Mouse (Mus musculus): ENCODE data around the gene Tefm. TPM values are rescaled to one million over a fixed set of nuclear protein-coding genes. Genes with fewer than 3 reads are reported as not detected.
A peak's percentile ranks its signal among the peaks of the same experiment; 100 is the strongest.
"Not testable (repeated sequence)": the region's sequence is repeated elsewhere in the genome, so short reads cannot be mapped to it uniquely, and the experiment has no call there.

The Tefm gene
- total RNA-seq (2021): 10 to 100 TPM; 11.3 to 12.7 TPM
- long read RNA-seq, experiment 1, partial matches to known transcripts: 1 of 7 reads
- long read RNA-seq, experiment 1, other reads (novel, unspliced or antisense): 2 of 7 reads
- long read RNA-seq, experiment 2, transcript Tefm-201 (4 exons, 1,309 nt): major isoform, 8 of 13 reads
- long read RNA-seq, experiment 2, partial matches to known transcripts: 1 of 13 reads
- long read RNA-seq, experiment 2, other reads (novel, unspliced or antisense): 4 of 13 reads

GRCm38 (mm10) chr11:80141825-80142521 is at the start of gene Tefm:
TSS of gene Tefm (minus strand) at chr11:80142175.
- DNase-seq (ENCODE audit: low spot score in 2 of 2): peak; percentile 87 to 90

- DNase-seq (ENCODE audit: low spot score in 2 of 2): no peak
Observed at GRCm38 (mm10) chr11:80190280-80190679, 48.3 kb upstream of the Tefm start.

GRCm38 (mm10) chr11:80185441-80185976 is 43.5 kb upstream of the Tefm start:
- not testable (repeated sequence) for DNase-seq (ENCODE audit: low spot score in 2 of 2)

GRCm38 (mm10) chr11:80184531-80185071 is 42.6 kb upstream of the Tefm start:
- DNase-seq (ENCODE audit: low spot score in 2 of 2): no peak

GRCm38 (mm10) chr11:80183705-80184255 is 41.8 kb upstream of the Tefm start, which contains the start of gene Rnf135:
TSS of gene Rnf135 (plus strand) at chr11:80183851.
- peak; percentile 71 to 81 for DNase-seq (ENCODE audit: low spot score in 2 of 2)

GRCm38 (mm10) chr11:80183054-80183704 is 41.2 kb upstream of the Tefm start:
- not testable (repeated sequence) for DNase-seq (ENCODE audit: low spot score in 2 of 2)

- no peak for DNase-seq (ENCODE audit: low spot score in 2 of 2)
Observed at GRCm38 (mm10) chr11:80181021-80181749, 39.2 kb upstream of the Tefm start.

- no peak for DNase-seq (ENCODE audit: low spot score in 2 of 2)
Observed at GRCm38 (mm10) chr11:80178316-80178715, 36.3 kb upstream of the Tefm start.

- DNase-seq (ENCODE audit: low spot score in 2 of 2): peak in 1 of 2 experiments; percentile 36
Observed at GRCm38 (mm10) chr11:80176911-80177895, 35.2 kb upstream of the Tefm start.

- no peak for DNase-seq (ENCODE audit: low spot score in 2 of 2)
Observed at GRCm38 (mm10) chr11:80173963-80174670, 32.1 kb upstream of the Tefm start.

GRCm38 (mm10) chr11:80171884-80172283 is 29.9 kb upstream of the Tefm start:
- no peak for DNase-seq (ENCODE audit: low spot score in 2 of 2)

- DNase-seq (ENCODE audit: low spot score in 2 of 2): no peak
Observed at GRCm38 (mm10) chr11:80170351-80170750, 28.4 kb upstream of the Tefm start.

- DNase-seq (ENCODE audit: low spot score in 2 of 2): no peak
Observed at GRCm38 (mm10) chr11:80169629-80170028, 27.7 kb upstream of the Tefm start.

- DNase-seq (ENCODE audit: low spot score in 2 of 2): no peak
Observed at GRCm38 (mm10) chr11:80168611-80169249, 26.8 kb upstream of the Tefm start.

- no peak for DNase-seq (ENCODE audit: low spot score in 2 of 2)
Observed at GRCm38 (mm10) chr11:80168121-80168520, 26.1 kb upstream of the Tefm start.

GRCm38 (mm10) chr11:80164224-80164623 is 22.2 kb upstream of the Tefm start:
- no peak for DNase-seq (ENCODE audit: low spot score in 2 of 2)

- DNase-seq (ENCODE audit: low spot score in 2 of 2): no peak
Observed at GRCm38 (mm10) chr11:80163362-80164116, 21.6 kb upstream of the Tefm start.

Measured in layer of hippocampus, postnatal 14 days (tissue).